Mouse (Mus musculus) limb, embryonic 11.5 days (tissue): ENCODE data around the gene Setd1a. TPM values are rescaled to one million over a fixed set of nuclear protein-coding genes. Genes with fewer than 3 reads are reported as not detected.
A peak's percentile ranks its signal among the peaks of the same experiment; 100 is the strongest.
"Not testable (repeated sequence)": the region's sequence is repeated elsewhere in the genome, so short reads cannot be mapped to it uniquely, and the experiment has no call there.

Source experiments
- ATAC-seq: fragments of 200-750 bp; cut with Nextera tagmentation; 2 replicates; pipeline ENCODE4 v1.8.0; 2017; ENCODE audit warnings: low read depth; ENCODE audit not compliant: insufficient number of reproducible peaks, low FRiP score, low TSS enrichment
- DNase-seq: peaks from one replicate; pipeline ENCODE4 v3.0.0-alpha.2; 2015; ENCODE audit warnings: low spot score
- H3K27ac ChIP-seq: fragments of 300-500 bp; sonication (generic); replicated peaks from 2 replicates; pipeline ENCODE4 v1.5.1; 2014; ENCODE audit warnings: low read depth, mild to moderate bottlenecking, low read length
- H3K27me3 ChIP-seq: fragments of 300-500 bp; sonication (generic); 2 replicates; pipeline ENCODE4 v1.6.1; 2014; ENCODE audit warnings: mild to moderate bottlenecking, low read length, mixed read lengths; ENCODE audit not compliant: control insufficient read depth, insufficient read depth
- H3K36me3 ChIP-seq: fragments of 300-500 bp; sonication (generic); 2 replicates; pipeline ENCODE4 v1.6.1; 2014; ENCODE audit warnings: mild to moderate bottlenecking, low read length, moderate library complexity, mixed read lengths; ENCODE audit not compliant: control insufficient read depth, insufficient read depth
- H3K4me1 ChIP-seq: fragments of 300-500 bp; sonication (generic); 2 replicates; pipeline ENCODE4 v1.6.1; 2014; ENCODE audit warnings: low read length, mixed read lengths; ENCODE audit not compliant: control insufficient read depth, insufficient read depth
- H3K4me2 ChIP-seq: fragments of 300-500 bp; sonication (generic); 2 replicates; pipeline ENCODE4 v1.6.1; 2014; ENCODE audit warnings: low read depth, mild to moderate bottlenecking, moderate library complexity; ENCODE audit not compliant: severe bottlenecking
- H3K4me3 ChIP-seq: fragments of 300-500 bp; sonication (generic); 2 replicates; pipeline ENCODE4 v1.5.1; 2014; ENCODE audit warnings: low read depth, low read length
- H3K9ac ChIP-seq: fragments of 300-500 bp; sonication (generic); 2 replicates; pipeline ENCODE4 v1.6.1; 2014; ENCODE audit warnings: mild to moderate bottlenecking, low read length
- H3K9me3 ChIP-seq: fragments of 300-500 bp; sonication (generic); 2 replicates; pipeline ENCODE4 v1.6.1; 2016; ENCODE audit warnings: low read length; ENCODE audit not compliant: control insufficient read depth
- WGBS: fragments of 180-500 bp; shearing (Covaris S2); extraction: QIAGEN DNeasy Blood & Tissue Kit; methylation state at CpG from one replicate; pipeline ENCODE4 v1.1.7; 2014; 5-methylcytosine and 5-hydroxymethylcytosine counted together
- polyA plus RNA-seq: library from polyadenylated mRNA; unstranded; fragments of >200 nt; fragmentation: Nextera tagmentation; extraction: Ambion mirVana; gene quantifications from 2 replicates; pipeline ENCODE4 v1.2.1, GENCODE M21; 2014

Gene Setd1a
- 31.5 and 38.0 TPM in 2 replicates for polyA plus RNA-seq

GRCm38 (mm10) chr7:127776426-127776825 is at the start of gene Setd1a:
Gene Setd1a (plus strand): TSS chr7:127776670.
- Histone ChIP-seq H3K4me2 (peak within 1 kb of the TSS; percentile 76), H3K27me3 (no peaks in the 10 kb centered on the region), H3K9me3 (no peaks in the 10 kb centered on the region), H3K36me3 (peaks cover 4% of the 10 kb centered on the region; the same call in 1 of the 2 replicates), H3K9ac (peak within 1 kb of the TSS; percentile 92), H3K4me1 (peaks cover 8% of the 10 kb centered on the region), H3K27ac (peak within 1 kb of the TSS; percentile 91), H3K4me3 (peak within 1 kb of the TSS; percentile 70)
- ATAC-seq (peak; percentile 61; the same call in 1 of the 2 replicates), DNase-seq (peak; percentile 92)
- WGBS, result under 1% methylated on average over 23 of the region's 23 CpGs

GRCm38 (mm10) chr7:127727898-127728297 is 48.6 kb upstream of the Setd1a start:
- ATAC-seq, result no peak
- Histone ChIP-seq H3K36me3 (no peaks in the 10 kb centered on the region), H3K27me3 (no peaks in the 10 kb centered on the region), H3K9me3 (no peaks in the 10 kb centered on the region), H3K27ac (no peak overlapping the region), H3K9ac (no peak overlapping the region), H3K4me1 (no peaks in the 10 kb centered on the region), H3K4me2 (no peak overlapping the region), H3K4me3 (no peak overlapping the region)
- no peak for DNase-seq
- WGBS, result 83% methylated on average over 7 of the region's 7 CpGs

- H3K4me1 ChIP-seq, result no peaks in the 10 kb centered on the region
- no peaks in the 10 kb centered on the region for H3K9me3 ChIP-seq
- WGBS, result 69% methylated on average over 4 of the region's 4 CpGs
- DNase-seq, result no peak
- H3K4me2 ChIP-seq, result no peak overlapping the region
- H3K9ac ChIP-seq, result no peak overlapping the region
- ATAC-seq, result no peak
- no peak overlapping the region for H3K27ac ChIP-seq
- H3K27me3 ChIP-seq, result no peaks in the 10 kb centered on the region
- H3K4me3 ChIP-seq, result no peak overlapping the region
- H3K36me3 ChIP-seq, result no peaks in the 10 kb centered on the region
These were observed 46.3 kb upstream of the Setd1a start for GRCm38 (mm10) chr7:127730170-127730569.

GRCm38 (mm10) chr7:127732066-127732465 is 44.4 kb upstream of the Setd1a start, which contains the start of gene Ctf2:
Gene Ctf2 (minus strand): TSS chr7:127732166.
- H3K4me2 ChIP-seq, DNase-seq, H3K9ac ChIP-seq, H3K27me3 ChIP-seq, ATAC-seq, H3K27ac ChIP-seq, H3K36me3 ChIP-seq, H3K9me3 ChIP-seq, H3K4me1 ChIP-seq, H3K4me3 ChIP-seq: not testable (repeated sequence)
- no CpG with 5 or more reads among the region's 5 CpGs for WGBS

- ATAC-seq, result no peak
- 2% methylated on average over 26 of the region's 26 CpGs for WGBS
These were observed 32.0 kb upstream of the Setd1a start, which contains the start of gene Fbxl19 for GRCm38 (mm10) chr7:127744366-127745045. Gene Fbxl19 (plus strand): TSS chr7:127744543.

GRCm38 (mm10) chr7:127745251-127745651 is 31.2 kb upstream of the Setd1a start:
- ATAC-seq (peak; percentile 76), DNase-seq (peak; percentile 91)
- Histone ChIP-seq H3K36me3 (peaks cover 19% of the 10 kb centered on the region), H3K4me2 (peak overlapping the region; percentile 80), H3K27ac (peak overlapping the region; percentile 93), H3K9me3 (no peaks in the 10 kb centered on the region), H3K4me1 (peaks cover 8% of the 10 kb centered on the region), H3K4me3 (peak overlapping the region; percentile 87), H3K27me3 (no peaks in the 10 kb centered on the region), H3K9ac (peak overlapping the region; percentile 43)
- WGBS, result under 1% methylated on average over 19 of the region's 19 CpGs

More at GRCm38 (mm10) chr7:127744366-127745045, 32.0 kb upstream of the Setd1a start, which contains the start of gene Fbxl19:
- Histone ChIP-seq H3K4me2 (peak within 1 kb of the TSS; percentile 80), H3K36me3 (peaks cover 12% of the 10 kb centered on the region), H3K9me3 (no peaks in the 10 kb centered on the region), H3K27me3 (no peaks in the 10 kb centered on the region), H3K27ac (peak within 1 kb of the TSS; percentile 93), H3K4me1 (peaks cover 8% of the 10 kb centered on the region), H3K4me3 (peak within 1 kb of the TSS; percentile 87), H3K9ac (peak within 1 kb of the TSS; percentile 43)
- peak; percentile 85 for DNase-seq

GRCm38 (mm10) chr7:127745652-127746493 is 30.6 kb upstream of the Setd1a start:
- H3K4me3 ChIP-seq, result peak overlapping the region; percentile 87
- no peaks in the 10 kb centered on the region for H3K9me3 ChIP-seq
- peak overlapping the region; percentile 85 for H3K9ac ChIP-seq
- DNase-seq (peak; percentile 97), ATAC-seq (peak; percentile 84)
- peaks cover 8% of the 10 kb centered on the region for H3K4me1 ChIP-seq
- peaks cover 22% of the 10 kb centered on the region for H3K36me3 ChIP-seq
- WGBS, result under 1% methylated on average over 39 of the region's 39 CpGs
- no peaks in the 10 kb centered on the region for H3K27me3 ChIP-seq
- peak overlapping the region; percentile 80 for H3K4me2 ChIP-seq
- peak overlapping the region; percentile 93 for H3K27ac ChIP-seq
